In genomic region chr5:29478208-29479197, GRCm38 (mm10) we compare ENCODE assay signal across 8 mouse cellular contexts. TPM values are rescaled to one million over a fixed set of nuclear protein-coding genes. Genes with fewer than 3 reads are reported as not detected.
DNase-seq lines count a peak whose midpoint lies in the region; ATAC-seq and TF ChIP-seq lines count a peak whose summit lies in the region.

Gene Mnx1, minus strand, starts transcription at chr5:29478470.

- WGBS in liver, embryonic 11.5 days = 1% methylated on average over 65 of the region's 65 CpGs
- WGBS in embryonic facial prominence, embryonic 15.5 days = under 1% methylated on average over 65 of the region's 65 CpGs
- WGBS in limb, embryonic 13.5 days = under 1% methylated on average over 65 of the region's 65 CpGs
- WGBS in stomach, embryonic 15.5 days = under 1% methylated on average over 65 of the region's 65 CpGs
- 2% methylated on average over 65 of the region's 65 CpGs for WGBS in lung, adult 2 months

- no peak within 1 kb of the TSS for H3K27ac ChIP-seq in liver, embryonic 11.5 days (ENCODE audit: low read depth, low read length)
- H3K27ac ChIP-seq in embryonic facial prominence, embryonic 15.5 days (replicated peaks) = no peak within 1 kb of the TSS
- H3K27ac ChIP-seq in limb, embryonic 13.5 days = no peak within 1 kb of the TSS
- H3K27ac ChIP-seq in stomach, embryonic 15.5 days = peak within 1 kb of the TSS; percentile 46; the same call in 1 of the 2 replicates

- no peaks in the 10 kb centered on the region; the same call in 1 of the 2 replicates for H3K4me1 ChIP-seq in liver, embryonic 11.5 days (replicated peaks; ENCODE audit: control insufficient read depth, insufficient read depth, low read length)
- H3K4me1 ChIP-seq in embryonic facial prominence, embryonic 15.5 days = peaks cover 28% of the 10 kb centered on the region
- H3K4me1 ChIP-seq in limb, embryonic 13.5 days = peaks cover 25% of the 10 kb centered on the region
- 0 out of 2 replicates have a peak, but pooled peaks cover 13% of the 10 kb centered on the region for H3K4me1 ChIP-seq in stomach, embryonic 15.5 days
- no peaks in the 10 kb centered on the region; the same call in none of the 2 replicates for H3K4me1 ChIP-seq in lung, adult 2 months (ENCODE audit: control insufficient read depth, insufficient read depth, low read length)

- no peak for TF ChIP-seq POLR2A in lung, adult 2 months (IDR thresholded peaks at IDR 0.05; ENCODE audit: borderline replicate concordance, extremely low read depth, low read depth, low read length)

- no peak for DNase-seq in liver, embryonic 11.5 days (ENCODE audit: low spot score)
- DNase-seq in liver = no peak
- DNase-seq in left cerebral cortex, adult 9 months (ENCODE audit: low spot score in 2 of 2) = no peak
- no peak for DNase-seq in cerebellum, adult 8-10 months
- DNase-seq in lung, adult 2 months = no peak

- peaks cover 100% of the 10 kb centered on the region for H3K27me3 ChIP-seq in liver, embryonic 11.5 days (replicated peaks; ENCODE audit: control insufficient read depth, insufficient read depth, low read length)
- peaks cover 99% of the 10 kb centered on the region for H3K27me3 ChIP-seq in embryonic facial prominence, embryonic 15.5 days
- H3K27me3 ChIP-seq in limb, embryonic 13.5 days = peaks cover 99% of the 10 kb centered on the region
- H3K27me3 ChIP-seq in stomach, embryonic 15.5 days (replicated peaks) = peaks cover 82% of the 10 kb centered on the region

- H3K4me2 ChIP-seq in liver, embryonic 11.5 days = peak within 1 kb of the TSS; percentile 57
- peak within 1 kb of the TSS; percentile 69 for H3K4me2 ChIP-seq in embryonic facial prominence, embryonic 15.5 days (replicated peaks)
- peak within 1 kb of the TSS; percentile 78 for H3K4me2 ChIP-seq in limb, embryonic 13.5 days (replicated peaks)
- peak within 1 kb of the TSS; percentile 74 for H3K4me2 ChIP-seq in stomach, embryonic 15.5 days

- H3K9me3 ChIP-seq in liver, embryonic 11.5 days (ENCODE audit: control insufficient read depth, low read length) = no peaks in the 10 kb centered on the region
- no peaks in the 10 kb centered on the region for H3K9me3 ChIP-seq in embryonic facial prominence, embryonic 15.5 days (replicated peaks)
- H3K9me3 ChIP-seq in limb, embryonic 13.5 days = no peaks in the 10 kb centered on the region
- no peaks in the 10 kb centered on the region for H3K9me3 ChIP-seq in stomach, embryonic 15.5 days

- no peak for ATAC-seq in liver, embryonic 11.5 days (replicated peaks; ENCODE audit: low FRiP score)
- ATAC-seq in embryonic facial prominence, embryonic 15.5 days (ENCODE audit: insufficient number of reproducible peaks, low FRiP score, low TSS enrichment, low read depth) = 0 out of 2 replicates have a peak, but pooled peaks have one; percentile 32
- 0 out of 2 replicates have a peak, but pooled peaks have one; percentile 57 for ATAC-seq in limb, embryonic 13.5 days (ENCODE audit: low FRiP score, low read depth)
- ATAC-seq in stomach, embryonic 15.5 days (ENCODE audit: insufficient read depth, low FRiP score, low read depth) = peak; percentile 88

- no peak for TF ChIP-seq CTCF in lung, adult 2 months (IDR thresholded peaks at IDR 0.05; ENCODE audit: insufficient read depth, low read length)

- no peak within 1 kb of the TSS for H3K9ac ChIP-seq in liver, embryonic 11.5 days (ENCODE audit: low read depth, low read length)
- H3K9ac ChIP-seq in embryonic facial prominence, embryonic 15.5 days = no peak within 1 kb of the TSS
- H3K9ac ChIP-seq in limb, embryonic 13.5 days = peak within 1 kb of the TSS; percentile 35; the same call in 1 of the 2 replicates
- H3K9ac ChIP-seq in stomach, embryonic 15.5 days = peak within 1 kb of the TSS; percentile 30; the same call in 1 of the 2 replicates

- peak within 1 kb of the TSS; percentile 35 for H3K4me3 ChIP-seq in liver, embryonic 11.5 days (ENCODE audit: low read depth, low read length)
- peak within 1 kb of the TSS; percentile 39 for H3K4me3 ChIP-seq in embryonic facial prominence, embryonic 15.5 days (replicated peaks)
- peak within 1 kb of the TSS; percentile 47 for H3K4me3 ChIP-seq in limb, embryonic 13.5 days
- H3K4me3 ChIP-seq in stomach, embryonic 15.5 days (replicated peaks) = peak within 1 kb of the TSS; percentile 49
- H3K4me3 ChIP-seq in lung, adult 2 months (replicated peaks; ENCODE audit: extremely low read depth, low read depth, low read length) = no peak within 1 kb of the TSS

- H3K36me3 ChIP-seq in liver, embryonic 11.5 days (ENCODE audit: control insufficient read depth, insufficient read depth, low read length) = no peaks in the 10 kb centered on the region
- H3K36me3 ChIP-seq in embryonic facial prominence, embryonic 15.5 days = no peaks in the 10 kb centered on the region
- no peaks in the 10 kb centered on the region for H3K36me3 ChIP-seq in limb, embryonic 13.5 days
- no peaks in the 10 kb centered on the region for H3K36me3 ChIP-seq in stomach, embryonic 15.5 days

RNA-seq across cellular contexts. Expression of gene Mnx1, which starts in this region (rescaled TPM):
- polyA plus RNA-seq in liver, embryonic 11.5 days (2014; fragmentation: Nextera tagmentation; extraction: Ambion mirVana) = 0.11 and 0.12 TPM in 2 replicates
- 0.11 and 0.13 TPM in 2 replicates for polyA plus RNA-seq in embryonic facial prominence, embryonic 15.5 days (2015; fragmentation: Nextera tagmentation; extraction: Ambion mirVana)
- 0.08 and 0.18 TPM in 2 replicates for polyA plus RNA-seq in limb, embryonic 13.5 days (2015; fragmentation: Nextera tagmentation; extraction: Ambion mirVana)
- 2.2 and 3.1 TPM in 2 replicates for polyA plus RNA-seq in stomach, embryonic 15.5 days (2015; fragmentation: Nextera tagmentation; extraction: Ambion mirVana)
- not detected in 2 replicates for polyA plus RNA-seq in lung, adult 2 months (2012; rRNA removed)

Comparison
In these comparisons a context has a peak if more than half of its experiments do, and no peak if none do; other contexts are left out.
1. Peak in ATAC-seq, H3K4me3 ChIP-seq and H3K4me2 ChIP-seq in embryonic facial prominence, embryonic 15.5 days; RNA of the gene not detected or under 1 TPM.
2. Peak in ATAC-seq, H3K4me3 ChIP-seq, H3K9ac ChIP-seq and H3K4me2 ChIP-seq in limb, embryonic 13.5 days; RNA of the gene not detected or under 1 TPM.